Mouse (Mus musculus) effector memory CD4-positive, alpha-beta T cell, adult 7 months (primary cell): ENCODE results near the gene Mipep. TPM values are rescaled to one million over a fixed set of nuclear protein-coding genes. Genes with fewer than 3 reads are reported as not detected.

Experiments
- polyA plus RNA-seq: library from polyadenylated mRNA; unstranded; fragments of 100-300 nt; shearing (Covaris generic); gene quantifications from one replicate; pipeline ENCODE4 v1.2.1, GENCODE M21; 2017

The Mipep gene
- polyA plus RNA-seq = 7.4 TPM

GRCm38 (mm10) chr14:60784427-60785315, at the start of gene Mipep:
Mipep (plus strand) TSS chr14:60784573.

GRCm38 (mm10) chr14:60767884-60768283, 16.5 kb upstream of the Mipep start, which contains the start of gene C1qtnf9:
C1qtnf9 (plus strand) TSS chr14:60768134.

Other genes starting within 250 kb of the Mipep start
- 132 TPM for gene Spata13, start 150.6 kb upstream of the Mipep start, polyA plus RNA-seq
- gene C1qtnf9, start 16.4 kb upstream of the Mipep start, polyA plus RNA-seq = not detected